Mouse (Mus musculus) liver, adult 2 months (tissue): ENCODE measurements around the gene Gm13272. TPM values are rescaled to one million over a fixed set of nuclear protein-coding genes. Genes with fewer than 3 reads are reported as not detected.
"Not testable (repeated sequence)": the region's sequence is repeated elsewhere in the genome, so short reads cannot be mapped to it uniquely, and the experiment has no call there.

Source experiments
- DNase-seq: peaks from one replicate; pipeline ENCODE4 v3.0.0-alpha.2; 2011; ENCODE audit warnings: low read depth, low spot score; ENCODE audit errors: extremely low read depth
- H3K27ac ChIP-seq: fragments of 200-500 bp; replicated peaks from 2 replicates; pipeline ENCODE4 v1.5.1; 2012; ENCODE audit warnings: low read depth, mild to moderate bottlenecking, control low read depth, inconsistent platforms, low read length; ENCODE audit not compliant: insufficient read depth
- H3K27me3 ChIP-seq: fragments of 200-500 bp; 2 replicates; pipeline ENCODE4 v1.6.1; 2012; ENCODE audit warnings: mild to moderate bottlenecking, moderate library complexity, low read length, inconsistent platforms; ENCODE audit not compliant: control insufficient read depth, insufficient read depth
- H3K36me3 ChIP-seq: fragments of 200-500 bp; 2 replicates; pipeline ENCODE4 v1.6.1; 2012; ENCODE audit warnings: low read length, inconsistent platforms; ENCODE audit not compliant: control insufficient read depth, insufficient read depth
- H3K4me1 ChIP-seq: fragments of 200-500 bp; 2 replicates; pipeline ENCODE4 v1.6.1; 2011; ENCODE audit warnings: low read length; ENCODE audit not compliant: control insufficient read depth, insufficient read depth
- H3K4me3 ChIP-seq: fragments of 200-500 bp; 2 replicates; pipeline ENCODE4 v1.5.1; 2011; ENCODE audit warnings: low read depth, mild to moderate bottlenecking, control low read depth, low read length, moderate library complexity; ENCODE audit not compliant: insufficient read depth
- H3K79me2 ChIP-seq: fragments of 200-500 bp; 2 replicates; pipeline ENCODE4 v1.6.1; 2012; ENCODE audit warnings: inconsistent platforms, mild to moderate bottlenecking, low read length, moderate library complexity; ENCODE audit not compliant: control insufficient read depth, insufficient read depth
- H3K9ac ChIP-seq: fragments of 200-500 bp; 2 replicates; pipeline ENCODE4 v1.6.1; 2012; ENCODE audit warnings: low read depth, mild to moderate bottlenecking, control low read depth, inconsistent platforms, low read length
- CTCF ChIP-seq: fragments of 200-500 bp; IDR thresholded peaks from 2 replicates; pipeline ENCODE4 v1.5.1; 2011; ENCODE audit warnings: low read depth, low read length, control low read depth
- POLR2A ChIP-seq: fragments of 200-500 bp; IDR thresholded peaks from 2 replicates; pipeline ENCODE4 v1.6.1; 2011; ENCODE audit warnings: low read length, control low read depth; ENCODE audit not compliant: insufficient read depth; ENCODE audit errors: extremely low read depth
- WGBS: fragments of 180-500 bp; shearing (Covaris S2); methylation state at CpG from one replicate; pipeline ENCODE4 v1.1.7; 2018; 5-methylcytosine and 5-hydroxymethylcytosine counted together
- polyA plus RNA-seq: library from polyadenylated mRNA; depleted of rRNA; stranded (reverse); fragments of >200 nt; gene quantifications from 2 replicates; pipeline ENCODE4 v1.2.3, GENCODE M21; 2012
- total RNA-seq: library from RNA; depleted of rRNA; stranded (reverse); fragments of >200 nt; gene quantifications from 2 replicates; pipeline ENCODE4 v1.2.3, GENCODE M21; 2014

Gm13272 gene
- total and polyA plus RNA-seq, 2 experiments = not detected

GRCm38 (mm10) chr4:88749926-88750325 is 29.7 kb upstream of the Gm13272 start:
- no peak for DNase-seq
- TF ChIP-seq POLR2A = no peak
- Histone ChIP-seq H3K4me3 (no peak overlapping the region), H3K27me3 (no peaks in the 10 kb centered on the region), H3K4me1 (no peaks in the 10 kb centered on the region), H3K36me3 (no peaks in the 10 kb centered on the region), H3K79me2 (no peaks in the 10 kb centered on the region), H3K9ac (no peak overlapping the region), H3K27ac (no peak overlapping the region)
- WGBS = 82% methylated on average over 6 of the region's 6 CpGs

DNA sequence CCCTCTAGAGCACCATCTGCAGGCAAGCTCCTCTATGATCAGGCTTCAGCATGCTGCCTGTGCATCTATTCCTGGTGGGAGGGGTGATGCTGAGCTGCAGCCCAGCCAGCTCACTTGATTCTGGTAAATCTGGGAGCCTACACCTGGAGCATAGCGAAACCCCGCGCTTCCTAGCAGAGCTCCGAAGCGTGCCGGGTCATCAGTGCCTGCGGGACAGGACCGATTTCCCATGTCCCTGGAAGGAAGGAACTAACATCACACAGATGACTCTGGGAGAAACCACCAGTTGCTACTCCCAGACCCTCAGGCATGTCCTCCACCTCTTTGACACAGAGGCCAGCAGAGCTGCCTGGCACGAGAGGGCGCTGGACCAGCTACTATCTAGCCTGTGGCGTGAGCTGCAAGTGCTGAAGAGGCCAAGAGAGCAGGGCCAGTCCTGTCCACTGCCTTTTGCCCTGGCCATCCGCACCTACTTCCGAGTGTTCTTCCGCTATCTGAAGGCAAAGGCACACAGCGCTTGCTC is 24.8 kb upstream of the Gm13272 start, which contains the start of gene Gm13271:
Gm13271 (plus strand) TSS at position 51 of the 523 bp plus-strand sequence.
- DNase-seq, H3K36me3 ChIP-seq, H3K9ac ChIP-seq, H3K27me3 ChIP-seq, H3K4me1 ChIP-seq, H3K79me2 ChIP-seq, H3K4me3 ChIP-seq, H3K27ac ChIP-seq: not testable (repeated sequence)
- WGBS = 81% methylated on average over 15 of the region's 15 CpGs

DNA sequence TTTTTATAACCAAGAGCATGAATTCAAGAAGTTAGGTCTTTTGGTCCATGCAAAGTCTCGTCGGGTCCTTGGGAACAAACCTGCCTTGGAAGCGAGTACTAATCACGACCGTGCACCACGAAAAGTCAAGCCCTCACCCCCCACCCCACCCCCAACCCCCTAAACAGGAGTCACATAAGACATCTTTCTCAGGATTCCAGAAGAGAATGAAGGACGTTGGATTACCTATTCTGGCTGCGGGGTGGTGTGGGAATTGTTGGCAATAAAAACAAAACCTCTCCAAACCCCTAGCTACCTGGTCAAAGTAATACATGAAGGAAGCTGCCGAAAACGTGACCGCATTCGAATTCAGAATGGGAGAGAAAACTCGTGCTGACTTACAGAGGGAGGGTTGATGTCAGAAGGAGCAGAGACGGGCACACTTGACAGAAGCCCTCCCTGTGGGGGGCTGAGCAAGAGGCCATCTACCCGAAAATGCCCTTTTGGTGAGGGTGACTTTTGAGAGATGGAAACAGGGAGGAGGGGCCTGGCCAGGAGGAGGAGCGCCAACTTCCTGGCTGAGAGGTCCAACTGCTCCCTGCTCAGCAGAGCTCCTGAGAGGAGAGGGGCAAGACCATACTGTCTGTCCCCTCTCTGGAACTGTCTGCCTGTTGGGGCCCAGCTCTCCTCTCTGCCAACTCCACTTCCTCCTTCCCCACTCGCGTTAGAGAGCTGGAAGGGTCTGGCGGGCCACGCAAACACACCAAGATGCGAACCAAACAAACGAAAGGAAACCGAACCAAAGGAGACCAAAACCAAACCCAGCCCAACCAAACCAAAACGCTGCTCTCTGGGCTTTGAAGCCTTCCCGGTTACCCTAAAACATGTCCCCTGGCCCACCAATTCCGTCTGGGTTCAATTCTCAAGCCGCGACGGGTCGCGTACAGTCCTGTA is 22.8 kb upstream of the Gm13272 start:
- H3K27me3 ChIP-seq, H3K36me3 ChIP-seq, DNase-seq, H3K79me2 ChIP-seq, H3K4me1 ChIP-seq: not testable (repeated sequence)
- Histone ChIP-seq H3K9ac (peak overlapping the region; percentile 79), H3K4me3 (peak overlapping the region; percentile 46), H3K27ac (peak overlapping the region; percentile 78)
- WGBS = 10% methylated on average over 29 of the region's 31 CpGs

DNA sequence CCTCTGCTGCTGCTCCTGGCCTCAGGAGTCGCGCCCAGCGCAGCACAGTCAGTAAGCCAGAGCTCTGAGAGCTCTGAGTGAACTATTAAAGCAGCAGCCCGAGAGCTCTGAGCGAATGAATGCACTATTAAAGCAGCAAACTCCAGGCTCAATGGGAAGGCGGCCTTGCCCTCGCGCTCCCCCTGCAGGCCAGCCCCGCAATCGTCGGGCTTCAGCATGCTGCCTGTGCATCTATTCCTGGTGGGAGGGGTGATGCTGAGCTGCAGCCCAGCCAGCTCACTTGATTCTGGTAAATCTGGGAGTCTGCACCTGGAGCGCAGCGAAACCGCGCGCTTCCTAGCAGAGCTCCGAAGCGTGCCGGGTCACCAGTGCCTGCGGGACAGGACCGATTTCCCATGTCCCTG is 22.0 kb upstream of the Gm13272 start:
- 0% methylated on average over 21 of the region's 21 CpGs for WGBS
- peak; percentile 71 for DNase-seq
- TF ChIP-seq CTCF = peak; percentile 73
- H3K27ac ChIP-seq, H3K27me3 ChIP-seq, H3K79me2 ChIP-seq, H3K4me1 ChIP-seq, H3K36me3 ChIP-seq: not testable (repeated sequence)
- 0 out of 2 replicates have a peak overlapping the region, but pooled peaks have one; percentile 79 for H3K9ac ChIP-seq
- peak overlapping the region; percentile 46 for H3K4me3 ChIP-seq

- not testable (repeated sequence) for DNase-seq, H3K4me3 ChIP-seq, H3K9ac ChIP-seq, H3K27ac ChIP-seq, H3K36me3 ChIP-seq, H3K4me1 ChIP-seq, H3K79me2 ChIP-seq, H3K27me3 ChIP-seq
- 81% methylated on average over 9 of the region's 9 CpGs for WGBS
Measured at GRCm38 (mm10) chr4:88758751-88759150, 20.9 kb upstream of the Gm13272 start.

DNA sequence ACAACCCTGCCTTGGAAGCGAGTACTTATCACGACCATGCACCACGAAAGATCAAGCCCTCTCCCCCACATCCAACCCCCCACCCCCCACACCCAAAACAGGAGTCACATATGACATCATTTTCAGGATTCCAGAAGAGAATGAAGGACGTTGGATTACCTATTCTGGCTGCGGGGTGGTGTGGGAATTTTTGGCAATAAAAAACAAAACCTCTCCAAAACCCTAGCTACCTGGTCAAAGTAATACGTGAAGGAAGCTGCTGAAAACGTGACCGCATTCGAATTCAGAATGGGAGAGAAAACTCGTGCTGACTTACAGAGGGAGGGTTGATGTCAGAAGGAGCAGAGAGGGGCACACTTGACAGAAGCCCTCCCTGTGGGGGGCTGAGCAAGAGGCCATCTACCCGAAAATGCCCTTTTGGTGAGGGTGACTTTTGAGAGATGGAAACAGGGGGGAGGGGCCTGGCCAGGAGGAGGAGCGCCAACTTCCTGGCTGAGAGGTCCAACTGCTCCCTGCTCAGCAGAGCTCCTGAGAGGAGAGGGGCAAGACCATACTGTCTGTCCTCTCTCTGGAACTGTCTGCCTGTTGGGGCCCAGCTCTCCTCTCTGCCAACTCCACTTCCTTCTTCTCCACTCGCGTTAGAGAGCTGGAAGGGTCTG is 19.9 kb upstream of the Gm13272 start, which contains the start of gene Gm13283:
Gm13283 (plus strand) TSS at position 510 of the 659 bp plus-strand sequence.
- H3K4me3 ChIP-seq = peak within 1 kb of the TSS; percentile 9; the same call in 1 of the 2 replicates
- H3K79me2 ChIP-seq, H3K36me3 ChIP-seq, DNase-seq, H3K4me1 ChIP-seq, H3K27me3 ChIP-seq: not testable (repeated sequence)
- H3K9ac ChIP-seq = 0 out of 2 replicates have a peak within 1 kb of the TSS, but pooled peaks have one; percentile 67
- 19% methylated on average over 11 of the region's 14 CpGs for WGBS
- H3K27ac ChIP-seq = peak within 1 kb of the TSS; percentile 43; the same call in 1 of the 2 replicates
